Mouse (Mus musculus): ENCODE measurements around the gene Dmbt1. TPM values are rescaled to one million over a fixed set of nuclear protein-coding genes. Genes with fewer than 3 reads are reported as not detected.
"Not testable (repeated sequence)": the region's sequence is repeated elsewhere in the genome, so short reads cannot be mapped to it uniquely, and the experiment has no call there.

Gene Dmbt1
- total RNA-seq, 1 experiment from 2014 or later, result not detected

- no peak for ATAC-seq (replicated peaks in 1 of 2; ENCODE audit: insufficient read depth in 1 of 2, low FRiP score in 2 of 2, low TSS enrichment in 1 of 2, low read depth in 1 of 2, poor library complexity in 2 of 2, severe bottlenecking in 2 of 2)
These were observed 5.2 kb downstream of the Dmbt1 start for GRCm38 (mm10) chr7:131037083-131037482.

GRCm38 (mm10) chr7:131040760-131041159, 8.9 kb downstream of the Dmbt1 start:
- not testable (repeated sequence) for ATAC-seq (replicated peaks in 1 of 2; ENCODE audit: insufficient read depth in 1 of 2, low FRiP score in 2 of 2, low TSS enrichment in 1 of 2, low read depth in 1 of 2, poor library complexity in 2 of 2, severe bottlenecking in 2 of 2)

- no peak for ATAC-seq (replicated peaks in 1 of 2; ENCODE audit: insufficient read depth in 1 of 2, low FRiP score in 2 of 2, low TSS enrichment in 1 of 2, low read depth in 1 of 2, poor library complexity in 2 of 2, severe bottlenecking in 2 of 2)
These were observed 10.8 kb downstream of the Dmbt1 start for GRCm38 (mm10) chr7:131042657-131043056.

- ATAC-seq (replicated peaks in 1 of 2; ENCODE audit: insufficient read depth in 1 of 2, low FRiP score in 2 of 2, low TSS enrichment in 1 of 2, low read depth in 1 of 2, poor library complexity in 2 of 2, severe bottlenecking in 2 of 2), result peak in 1 of 2 experiments; percentile 37; a peak in 2 of 4 replicates
These were observed 13.5 kb downstream of the Dmbt1 start for GRCm38 (mm10) chr7:131045258-131045835.

GRCm38 (mm10) chr7:131049829-131050228, 18.0 kb downstream of the Dmbt1 start:
- ATAC-seq (replicated peaks in 1 of 2; ENCODE audit: insufficient read depth in 1 of 2, low FRiP score in 2 of 2, low TSS enrichment in 1 of 2, low read depth in 1 of 2, poor library complexity in 2 of 2, severe bottlenecking in 2 of 2), result not testable (repeated sequence)

GRCm38 (mm10) chr7:131054808-131055370, 23.0 kb downstream of the Dmbt1 start:
- peak in 1 of 2 experiments; percentile 22; a peak in 1 of 4 replicates for ATAC-seq (replicated peaks in 1 of 2; ENCODE audit: insufficient read depth in 1 of 2, low FRiP score in 2 of 2, low TSS enrichment in 1 of 2, low read depth in 1 of 2, poor library complexity in 2 of 2, severe bottlenecking in 2 of 2)

GRCm38 (mm10) chr7:131057918-131058317, 26.1 kb downstream of the Dmbt1 start:
- ATAC-seq (replicated peaks in 1 of 2; ENCODE audit: insufficient read depth in 1 of 2, low FRiP score in 2 of 2, low TSS enrichment in 1 of 2, low read depth in 1 of 2, poor library complexity in 2 of 2, severe bottlenecking in 2 of 2), result not testable (repeated sequence)

GRCm38 (mm10) chr7:131059808-131060207, 28.0 kb downstream of the Dmbt1 start:
- ATAC-seq (replicated peaks in 1 of 2; ENCODE audit: insufficient read depth in 1 of 2, low FRiP score in 2 of 2, low TSS enrichment in 1 of 2, low read depth in 1 of 2, poor library complexity in 2 of 2, severe bottlenecking in 2 of 2), result not testable (repeated sequence)

GRCm38 (mm10) chr7:131062541-131062940, 30.7 kb downstream of the Dmbt1 start:
- ATAC-seq (replicated peaks in 1 of 2; ENCODE audit: insufficient read depth in 1 of 2, low FRiP score in 2 of 2, low TSS enrichment in 1 of 2, low read depth in 1 of 2, poor library complexity in 2 of 2, severe bottlenecking in 2 of 2), result no peak

GRCm38 (mm10) chr7:131068191-131068590, 36.3 kb downstream of the Dmbt1 start:
- ATAC-seq (replicated peaks in 1 of 2; ENCODE audit: insufficient read depth in 1 of 2, low FRiP score in 2 of 2, low TSS enrichment in 1 of 2, low read depth in 1 of 2, poor library complexity in 2 of 2, severe bottlenecking in 2 of 2), result not testable (repeated sequence)

GRCm38 (mm10) chr7:131073476-131073875, 41.6 kb downstream of the Dmbt1 start:
- not testable (repeated sequence) for ATAC-seq (replicated peaks in 1 of 2; ENCODE audit: insufficient read depth in 1 of 2, low FRiP score in 2 of 2, low TSS enrichment in 1 of 2, low read depth in 1 of 2, poor library complexity in 2 of 2, severe bottlenecking in 2 of 2)

GRCm38 (mm10) chr7:131074098-131074497, 42.2 kb downstream of the Dmbt1 start:
- ATAC-seq (replicated peaks in 1 of 2; ENCODE audit: insufficient read depth in 1 of 2, low FRiP score in 2 of 2, low TSS enrichment in 1 of 2, low read depth in 1 of 2, poor library complexity in 2 of 2, severe bottlenecking in 2 of 2), result not testable (repeated sequence)

GRCm38 (mm10) chr7:131075956-131076355, 44.1 kb downstream of the Dmbt1 start:
- ATAC-seq (replicated peaks in 1 of 2; ENCODE audit: insufficient read depth in 1 of 2, low FRiP score in 2 of 2, low TSS enrichment in 1 of 2, low read depth in 1 of 2, poor library complexity in 2 of 2, severe bottlenecking in 2 of 2), result no peak

- ATAC-seq (replicated peaks in 1 of 2; ENCODE audit: insufficient read depth in 1 of 2, low FRiP score in 2 of 2, low TSS enrichment in 1 of 2, low read depth in 1 of 2, poor library complexity in 2 of 2, severe bottlenecking in 2 of 2), result not testable (repeated sequence)
These were observed 50.5 kb downstream of the Dmbt1 start for GRCm38 (mm10) chr7:131082403-131082802.

- peak in 1 of 2 experiments; percentile 62; a peak in 1 of 4 replicates for ATAC-seq (replicated peaks in 1 of 2; ENCODE audit: insufficient read depth in 1 of 2, low FRiP score in 2 of 2, low TSS enrichment in 1 of 2, low read depth in 1 of 2, poor library complexity in 2 of 2, severe bottlenecking in 2 of 2)
These were observed 80.6 kb downstream of the Dmbt1 start for GRCm38 (mm10) chr7:131112486-131112885.

- no peak for ATAC-seq (replicated peaks in 1 of 2; ENCODE audit: insufficient read depth in 1 of 2, low FRiP score in 2 of 2, low TSS enrichment in 1 of 2, low read depth in 1 of 2, poor library complexity in 2 of 2, severe bottlenecking in 2 of 2)
These were observed 81.8 kb downstream of the Dmbt1 start for GRCm38 (mm10) chr7:131113676-131114075.

GRCm38 (mm10) chr7:131114434-131114833, 82.6 kb downstream of the Dmbt1 start:
- ATAC-seq (replicated peaks in 1 of 2; ENCODE audit: insufficient read depth in 1 of 2, low FRiP score in 2 of 2, low TSS enrichment in 1 of 2, low read depth in 1 of 2, poor library complexity in 2 of 2, severe bottlenecking in 2 of 2), result no peak

- ATAC-seq (replicated peaks in 1 of 2; ENCODE audit: insufficient read depth in 1 of 2, low FRiP score in 2 of 2, low TSS enrichment in 1 of 2, low read depth in 1 of 2, poor library complexity in 2 of 2, severe bottlenecking in 2 of 2), result no peak
These were observed 90.5 kb downstream of the Dmbt1 start for GRCm38 (mm10) chr7:131122210-131122807.

All from hematopoietic stem cell, adult 5-6 weeks (primary cell).